Mouse (Mus musculus) embryo, embryonic 10 days (tissue): Measurements from ENCODE around the gene Tnfsf10.
A peak's percentile ranks its signal among the peaks of the same experiment; 100 is the strongest.

Source experiments
- DNase-seq: peaks from one replicate; pipeline ENCODE4 v3.0.0-alpha.2; 2015; ENCODE audit warnings: low spot score

Gene Tnfsf10

DNA sequence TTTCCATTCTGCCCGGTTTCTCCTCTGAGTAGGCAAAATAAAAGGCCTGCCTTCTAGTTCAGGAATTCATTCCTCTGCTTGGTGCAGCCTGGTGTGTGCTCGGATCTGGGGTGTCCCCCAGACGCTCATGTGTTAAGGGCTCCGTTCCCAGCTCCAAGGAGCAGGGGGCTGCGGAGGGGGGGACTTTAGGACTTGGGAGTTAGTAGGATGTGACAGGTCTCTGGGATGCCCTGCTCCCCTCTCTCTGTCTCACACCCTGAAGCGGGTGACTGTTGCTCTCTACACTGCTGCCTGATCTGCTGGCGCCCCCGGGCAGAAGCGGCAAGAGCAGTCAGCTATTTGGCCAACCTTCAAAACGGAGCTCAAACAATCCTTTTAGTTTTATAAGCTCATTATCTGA is 10.0 kb upstream of the Tnfsf10 start:
- no peak for DNase-seq

DNA sequence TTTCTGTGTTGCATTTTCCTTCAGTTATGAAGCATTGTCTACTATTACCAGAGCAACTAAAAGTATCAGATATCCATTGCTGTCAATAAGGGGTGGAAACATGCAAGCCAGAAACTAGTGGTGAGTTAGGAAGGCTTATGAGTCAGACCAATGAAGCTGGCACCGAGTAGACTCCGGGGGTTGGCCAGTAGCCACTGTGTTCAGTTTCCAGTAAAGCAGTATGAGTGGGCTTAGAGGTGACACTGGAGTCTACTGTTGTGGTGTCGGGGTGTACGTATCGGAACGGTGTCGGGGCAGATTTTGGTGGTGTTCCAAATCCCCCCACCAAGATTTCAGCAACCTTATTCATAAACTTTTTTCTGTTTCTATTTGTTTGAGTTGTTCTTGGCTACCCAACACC is 5.9 kb upstream of the Tnfsf10 start:
- DNase-seq, result no peak

DNA sequence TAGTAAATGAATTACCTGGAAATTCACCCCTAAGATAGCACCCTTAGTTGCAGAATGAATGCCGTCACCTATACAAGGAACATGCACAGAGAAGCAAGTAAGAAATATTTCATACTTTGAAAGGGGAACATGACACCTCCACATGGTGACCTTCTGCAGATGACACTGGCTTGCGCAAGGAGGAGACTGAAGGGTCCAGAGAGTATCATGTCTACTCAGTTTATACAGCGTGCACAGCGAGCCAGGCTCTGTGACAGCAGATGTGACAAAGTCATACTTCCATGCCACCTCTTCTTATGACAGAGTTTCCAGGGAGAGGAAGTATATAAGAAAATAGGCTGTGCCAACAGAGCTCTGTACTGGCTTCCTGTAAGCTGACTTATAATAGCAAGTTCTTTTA is 5.4 kb upstream of the Tnfsf10 start:
- DNase-seq, result no peak

DNA sequence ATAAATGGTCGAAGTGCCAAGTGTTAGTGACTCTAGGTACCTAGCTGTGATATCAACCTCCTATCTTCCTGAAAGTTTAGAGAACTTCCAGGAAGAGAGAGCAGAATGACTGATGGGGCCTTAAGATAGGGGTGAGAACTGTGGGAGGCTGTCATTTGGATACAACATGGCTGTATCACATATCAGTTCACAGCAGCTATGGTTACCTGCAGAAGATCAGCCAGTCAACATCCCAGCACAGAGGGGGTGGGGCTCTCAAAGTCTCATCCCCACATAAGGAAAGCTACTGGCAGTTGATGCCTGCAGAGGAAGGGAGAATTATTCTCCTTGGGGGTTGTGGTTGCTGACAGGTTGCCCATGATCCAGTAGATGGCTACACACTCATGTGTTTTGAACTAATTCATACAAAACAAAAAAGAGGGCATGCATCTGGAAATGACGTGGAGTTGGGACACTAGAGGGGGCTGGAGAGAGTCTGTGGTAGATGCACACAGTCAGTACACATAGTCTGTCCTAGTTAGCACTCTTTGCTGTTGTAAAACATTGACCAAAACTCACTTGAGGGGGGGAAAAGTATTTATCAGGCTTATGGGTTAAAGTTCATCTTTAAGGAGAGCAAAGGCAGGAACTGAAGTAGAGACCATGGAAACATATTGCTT is 2.2 kb upstream of the Tnfsf10 start:
- no peak for DNase-seq

DNA sequence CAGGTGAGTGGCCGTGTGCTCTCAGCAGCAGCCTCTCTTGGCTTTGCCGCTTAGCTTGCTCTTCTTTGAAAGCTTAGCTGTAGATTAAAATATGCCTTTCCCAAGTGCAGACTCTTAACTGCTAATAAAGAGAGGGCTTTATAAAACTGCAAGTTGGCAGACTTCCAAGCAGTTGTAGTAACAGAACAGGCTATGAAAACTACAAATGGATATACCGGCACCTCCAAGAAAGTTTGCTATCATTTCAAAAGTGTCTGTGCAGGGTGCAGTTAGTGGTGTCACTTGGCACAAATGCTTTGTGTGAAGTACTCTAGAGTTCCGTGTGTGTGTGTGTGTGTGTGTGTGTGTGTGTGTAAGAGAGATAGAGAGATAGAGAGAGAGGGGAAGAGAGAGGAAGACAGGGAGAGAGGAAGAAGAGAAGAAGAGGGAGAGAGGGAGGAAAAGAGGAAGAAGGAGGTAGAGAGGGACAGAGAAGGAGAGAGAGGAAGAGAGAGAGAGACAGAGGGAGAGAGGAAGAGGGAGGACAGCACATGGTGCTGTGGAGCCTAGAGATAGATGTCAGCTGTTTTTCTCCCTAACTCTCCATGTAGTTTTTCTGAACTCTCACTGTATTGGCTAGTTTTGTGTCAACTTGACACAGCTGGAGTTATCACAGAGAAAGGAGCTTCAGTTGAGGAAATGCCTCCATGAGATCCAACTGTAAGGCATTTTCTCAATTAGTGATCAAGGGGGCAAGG is 628 bp downstream of the Tnfsf10 start:
- no peak for DNase-seq

DNA sequence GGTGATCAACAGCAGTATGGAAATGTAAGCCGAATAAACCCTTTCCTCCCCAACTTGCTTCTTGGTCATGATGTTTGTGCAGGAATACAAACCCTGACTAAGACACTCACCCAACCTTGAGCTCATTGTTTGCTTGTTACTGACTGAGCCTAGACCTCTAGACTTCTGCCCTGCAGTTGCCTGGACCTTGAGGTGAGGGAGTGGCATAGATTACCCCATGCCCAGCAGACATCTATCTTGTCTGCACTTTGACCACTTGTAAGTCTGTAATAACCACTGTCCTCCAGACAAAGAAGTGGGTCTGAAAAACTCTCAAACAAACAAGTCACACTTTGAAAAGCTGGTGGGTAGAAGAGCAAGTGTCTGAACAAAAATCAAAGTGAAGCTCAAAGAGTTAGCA is 2.8 kb downstream of the Tnfsf10 start:
- no peak for DNase-seq

DNA sequence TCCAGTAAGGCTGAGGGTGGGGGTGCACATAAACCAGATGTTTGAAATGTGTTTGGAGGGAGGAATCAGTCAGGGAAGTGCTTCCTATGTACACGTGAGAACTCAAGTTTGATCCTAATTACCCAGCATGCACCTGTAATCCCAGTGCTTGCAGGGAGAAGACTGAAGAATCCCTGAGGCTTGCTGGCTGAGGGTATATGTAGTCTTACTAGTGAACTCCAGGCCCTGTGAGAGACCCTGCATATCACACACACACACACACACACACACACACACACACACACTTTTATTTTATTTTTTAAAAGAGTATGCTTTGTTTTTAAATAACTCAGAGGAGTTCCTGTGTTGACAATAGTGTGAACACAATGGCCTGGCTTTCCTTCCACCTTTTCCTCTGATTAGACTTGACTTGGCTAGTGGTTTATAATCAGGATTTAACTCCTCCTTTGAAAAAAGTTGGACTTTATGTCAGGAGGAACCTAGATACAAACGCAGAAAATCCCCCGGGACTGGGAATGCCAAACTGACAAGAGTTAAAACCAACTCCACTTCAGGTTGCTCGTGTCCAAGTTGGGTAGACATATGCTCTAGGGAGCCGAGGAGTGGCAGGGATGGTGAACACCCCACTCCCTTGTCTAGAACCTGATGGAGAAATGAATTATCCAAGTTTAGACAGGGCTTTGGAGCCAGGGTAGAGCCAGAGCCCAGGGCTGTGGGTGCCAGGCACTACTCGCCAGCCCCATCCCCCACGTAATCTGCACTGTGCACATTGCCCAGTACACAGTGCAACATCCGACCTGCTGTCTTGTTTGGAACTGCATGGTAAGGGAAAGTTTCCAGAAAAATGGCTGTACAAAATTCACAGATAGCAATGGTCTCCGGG is 4.0 kb downstream of the Tnfsf10 start:
- no peak for DNase-seq

DNA sequence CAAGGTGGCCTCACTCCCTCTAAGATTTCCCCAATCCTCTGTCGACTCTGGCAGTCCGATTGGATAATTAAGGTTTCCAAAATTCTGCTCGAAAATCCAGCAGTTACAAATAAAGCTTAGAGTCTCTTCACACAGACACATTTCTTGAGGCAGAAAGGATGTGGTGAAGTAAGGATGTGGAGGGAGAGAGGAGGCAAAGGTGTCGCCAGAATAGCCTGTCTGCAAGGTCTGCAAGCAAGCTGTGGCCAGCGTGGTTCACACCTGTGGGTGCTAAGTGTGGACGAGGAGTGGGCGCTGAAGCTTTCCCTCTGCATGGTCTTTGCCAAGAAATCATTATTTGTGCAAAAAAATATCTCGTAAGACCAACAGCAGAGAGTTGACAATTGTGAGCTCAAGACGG is 5.8 kb downstream of the Tnfsf10 start:
- DNase-seq, result no peak

DNA sequence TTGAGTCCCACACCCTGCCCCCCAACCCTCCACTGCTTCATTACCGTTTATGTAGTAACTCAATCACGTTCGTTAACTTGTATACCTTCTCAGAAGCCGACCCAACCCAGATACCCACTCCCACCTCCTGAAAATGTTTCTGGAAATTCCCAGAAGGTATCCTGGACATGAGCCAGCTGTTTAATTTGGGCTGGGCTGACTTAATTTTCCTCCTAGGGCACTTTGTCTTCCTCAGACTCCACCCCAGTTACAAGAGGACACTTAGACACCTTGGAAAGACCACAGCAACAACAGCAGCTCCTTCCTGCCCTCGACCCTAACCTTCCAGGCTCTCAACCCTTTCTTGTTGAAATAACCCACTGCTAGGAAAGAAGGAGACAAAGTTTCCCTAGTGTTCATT is 6.7 kb downstream of the Tnfsf10 start:
- no peak for DNase-seq

DNA sequence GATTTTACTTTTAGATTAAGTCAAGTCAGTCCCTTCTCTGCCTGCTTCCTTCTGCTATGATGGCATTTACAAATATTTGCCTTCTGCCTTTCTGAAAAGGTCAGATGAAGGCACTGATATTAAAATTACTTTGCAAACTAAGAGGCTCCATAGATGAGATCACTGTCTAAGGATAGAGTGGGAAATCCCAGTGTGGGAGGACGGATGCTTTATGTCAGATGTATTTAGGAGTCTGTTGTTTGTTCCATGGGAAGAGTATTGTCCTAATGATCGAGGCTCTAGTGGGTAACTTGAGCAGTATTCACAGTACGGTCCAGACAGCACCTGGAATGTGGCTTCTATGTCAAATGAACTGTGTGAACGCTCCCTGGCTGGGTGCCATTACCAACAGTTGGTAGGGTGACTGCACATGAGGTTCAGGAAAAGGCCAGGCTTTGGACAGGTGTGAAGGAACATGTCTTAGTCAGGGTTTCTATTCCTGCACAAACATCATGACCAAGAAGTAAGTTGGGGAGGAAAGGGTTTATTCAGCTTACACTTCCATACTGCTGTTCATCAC is 9.9 kb downstream of the Tnfsf10 start:
- DNase-seq, result no peak

DNA sequence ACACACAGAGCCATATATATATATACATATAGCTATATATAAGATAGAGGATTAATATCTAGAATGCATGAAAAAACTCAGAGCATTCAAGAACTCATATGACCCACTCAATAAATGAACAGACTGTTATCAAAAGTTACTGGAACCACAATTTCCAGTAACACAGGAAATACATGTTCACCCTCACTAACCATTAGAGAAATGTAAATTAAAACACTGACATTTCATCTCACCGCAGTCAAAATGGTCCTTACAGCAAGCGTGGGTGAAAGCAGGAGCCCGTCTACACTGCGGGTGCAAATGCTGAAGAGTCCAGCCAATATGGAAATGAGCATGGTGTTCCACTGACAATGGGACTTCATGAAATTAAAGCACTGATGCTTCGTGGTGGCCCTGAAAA is 13.9 kb downstream of the Tnfsf10 start:
- DNase-seq, result no peak

DNA sequence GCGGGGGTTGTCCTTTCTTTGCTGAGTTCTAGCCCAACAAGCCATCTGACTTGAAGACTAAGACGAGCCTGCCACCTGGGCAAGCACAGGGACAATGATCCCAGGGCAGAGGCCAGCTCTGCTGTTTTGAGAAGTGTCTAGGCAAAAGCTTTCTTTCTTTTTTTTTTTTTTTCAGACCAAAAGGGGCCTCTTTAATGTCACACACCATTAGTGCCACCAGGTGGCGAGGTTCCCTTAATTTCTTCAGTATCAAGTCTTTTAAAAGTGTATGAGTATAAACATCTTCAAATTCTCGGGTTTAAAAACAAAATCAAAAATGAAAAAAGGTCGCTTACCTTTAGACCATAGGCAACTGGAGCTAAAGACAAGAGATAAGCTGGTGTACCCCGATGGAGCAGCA is 21.6 kb downstream of the Tnfsf10 start:
- DNase-seq, result peak; percentile 65

DNA sequence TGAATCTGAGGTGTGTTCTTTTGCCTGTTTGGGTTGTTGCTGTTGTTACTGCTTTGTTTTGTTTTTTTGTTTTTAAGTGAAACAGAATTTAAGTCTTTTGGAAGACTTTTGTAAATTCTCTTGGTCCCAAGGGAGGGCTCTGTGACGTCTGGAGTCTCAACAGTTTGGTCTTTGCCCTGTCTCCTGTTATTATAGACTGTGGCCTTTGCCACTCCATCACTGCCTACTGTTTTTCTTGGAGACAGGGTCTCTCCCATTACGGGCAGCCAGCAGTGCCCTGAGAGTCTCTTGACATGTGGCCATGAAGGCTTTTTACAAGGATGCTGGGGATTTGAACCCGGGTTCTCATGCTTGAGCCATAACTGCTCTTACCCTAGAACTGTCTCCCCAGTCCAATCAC is 22.1 kb downstream of the Tnfsf10 start:
- DNase-seq, result no peak

DNA sequence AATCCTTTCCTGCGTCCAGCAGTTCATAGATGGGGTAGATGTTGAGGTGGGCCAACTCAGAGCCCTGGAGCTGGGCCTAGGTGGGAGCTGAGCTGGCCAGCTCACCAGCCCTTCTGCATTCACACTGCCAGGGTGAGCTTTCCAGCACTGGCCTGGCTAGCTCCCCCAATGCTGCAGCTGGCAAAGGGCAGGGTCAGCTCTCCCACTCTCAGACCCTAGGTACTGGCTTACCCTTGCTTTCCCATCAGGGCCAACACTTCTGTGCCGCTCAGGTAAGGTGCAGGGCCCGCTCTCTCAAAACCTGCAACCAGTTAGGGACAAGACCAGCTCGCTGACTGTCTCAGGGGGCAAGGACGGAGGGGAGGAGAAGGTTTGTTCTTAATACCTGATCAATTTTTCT is 23.9 kb downstream of the Tnfsf10 start:
- no peak for DNase-seq

DNA sequence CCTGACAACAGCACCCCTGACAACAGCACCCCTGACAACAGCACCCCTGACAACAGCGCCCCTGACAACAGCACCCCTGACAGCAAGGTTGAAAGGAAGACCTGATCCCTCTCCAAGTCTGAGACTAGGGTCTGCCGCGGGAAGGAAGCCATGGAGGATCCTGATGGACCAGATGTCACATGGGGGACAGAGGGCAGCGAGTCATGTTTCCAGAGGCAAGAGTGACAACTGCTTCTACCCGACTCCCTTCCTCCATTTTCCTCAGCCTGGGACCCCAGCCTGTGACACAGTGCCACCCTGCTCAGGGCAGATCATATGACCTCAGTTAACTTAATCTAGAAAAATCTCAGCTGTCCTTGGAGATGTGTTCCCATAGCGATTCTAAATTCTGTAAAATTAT is 25.6 kb downstream of the Tnfsf10 start:
- DNase-seq, result no peak

DNA sequence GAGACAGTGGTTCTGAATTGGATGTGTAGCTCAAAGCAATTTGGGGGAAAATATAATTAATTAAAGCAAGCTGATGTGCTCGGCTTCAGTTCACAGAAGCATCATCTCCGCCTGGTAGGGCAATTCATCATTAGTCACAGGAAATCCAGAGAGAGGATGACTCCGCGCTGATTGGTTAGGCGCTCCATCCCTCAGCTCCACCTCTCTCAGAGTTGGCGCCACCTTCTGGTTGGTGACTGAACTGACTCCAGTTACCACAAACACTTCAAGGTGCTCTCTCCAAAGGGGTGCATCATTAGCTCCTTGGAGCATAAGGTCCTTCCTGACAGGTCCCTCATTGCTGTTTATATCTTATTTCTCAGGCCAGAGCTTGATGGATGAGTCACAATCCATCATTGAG is 28.7 kb downstream of the Tnfsf10 start:
- DNase-seq, result peak; percentile 39

DNA sequence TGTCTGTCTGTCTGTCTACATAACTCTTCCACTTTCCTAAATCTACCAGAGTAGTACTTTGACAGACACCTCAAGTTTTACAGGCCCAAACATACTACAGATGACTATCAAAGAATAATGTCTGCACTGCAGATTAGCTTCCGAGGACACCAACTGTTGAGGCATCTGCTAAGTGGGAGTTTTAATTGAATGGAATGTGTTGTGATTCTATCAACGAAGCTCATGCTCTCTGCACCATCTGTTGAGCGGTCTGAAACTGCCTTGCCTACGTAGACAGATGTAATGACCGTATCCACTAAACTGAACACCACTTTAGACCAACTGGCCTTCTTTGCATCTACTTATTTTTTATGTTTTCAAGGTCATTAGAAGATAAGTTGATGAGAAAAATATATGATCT is 31.6 kb downstream of the Tnfsf10 start:
- no peak for DNase-seq

DNA sequence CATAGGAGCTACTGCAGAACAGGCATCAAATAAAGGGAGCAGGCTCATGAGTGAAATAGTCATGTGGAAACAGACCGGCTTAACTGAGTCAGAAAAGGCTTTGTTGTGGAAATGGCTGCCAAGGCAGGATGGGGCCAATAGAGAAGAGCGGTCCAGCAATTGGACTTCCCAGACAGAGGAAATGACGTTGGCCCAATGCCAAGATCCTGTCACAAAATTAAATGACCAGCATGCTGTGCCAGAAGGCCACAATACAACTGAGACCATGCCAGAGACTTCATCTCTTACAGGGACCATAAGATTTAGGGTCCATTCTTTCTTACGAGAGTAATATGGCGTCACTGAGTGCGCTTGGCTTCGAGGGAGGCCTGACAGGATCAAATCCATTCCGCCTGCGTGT is 34.3 kb downstream of the Tnfsf10 start:
- DNase-seq, result no peak

DNA sequence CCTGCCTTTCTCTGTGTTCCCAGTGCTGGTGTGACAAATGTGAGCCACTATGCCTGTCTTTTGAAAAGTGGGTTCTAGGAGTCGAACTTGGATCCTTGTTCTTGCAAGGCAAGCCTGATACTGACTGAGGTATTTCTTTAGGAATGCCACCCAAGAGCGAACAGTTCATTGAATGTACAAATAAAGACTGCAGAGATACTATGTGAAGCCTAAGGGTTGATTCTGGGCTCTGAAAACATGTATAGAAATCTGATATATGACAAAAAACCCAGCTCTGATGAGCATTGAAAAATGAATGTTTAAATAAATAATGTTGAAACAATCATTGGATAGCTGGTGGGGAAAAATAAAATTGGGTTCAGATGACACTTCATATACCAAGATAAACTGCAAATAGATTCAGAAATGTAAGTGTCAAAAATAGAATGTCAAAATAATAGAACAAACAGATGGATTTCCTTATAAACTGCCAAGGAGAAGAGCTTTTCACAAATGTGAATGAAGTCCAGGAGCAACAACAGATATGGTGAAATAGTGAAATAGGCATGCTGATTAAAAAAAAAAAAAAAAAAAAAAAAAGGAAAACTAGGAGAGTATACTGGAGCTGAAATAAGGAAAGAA is 42.4 kb downstream of the Tnfsf10 start:
- no peak for DNase-seq

DNA sequence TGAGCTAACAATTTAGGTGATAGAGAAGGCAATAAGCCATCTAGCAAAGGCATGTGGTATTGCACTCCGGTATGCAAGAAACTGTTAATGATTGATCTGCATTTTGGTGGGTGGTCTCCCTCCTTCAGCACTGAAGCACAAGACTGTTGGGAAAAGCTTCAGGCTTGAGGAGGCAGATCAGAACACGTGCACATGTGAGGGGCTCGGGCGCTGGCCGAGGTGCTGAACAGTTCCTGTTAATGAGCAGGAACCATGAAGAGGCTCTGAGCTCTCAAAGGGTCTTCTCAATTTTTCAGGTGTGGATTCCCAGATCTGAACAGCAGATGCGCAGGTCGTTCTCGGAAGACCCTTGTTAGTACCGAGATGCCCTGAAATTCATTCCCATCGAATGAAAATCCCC is 53.3 kb downstream of the Tnfsf10 start:
- peak; percentile 87 for DNase-seq

DNA sequence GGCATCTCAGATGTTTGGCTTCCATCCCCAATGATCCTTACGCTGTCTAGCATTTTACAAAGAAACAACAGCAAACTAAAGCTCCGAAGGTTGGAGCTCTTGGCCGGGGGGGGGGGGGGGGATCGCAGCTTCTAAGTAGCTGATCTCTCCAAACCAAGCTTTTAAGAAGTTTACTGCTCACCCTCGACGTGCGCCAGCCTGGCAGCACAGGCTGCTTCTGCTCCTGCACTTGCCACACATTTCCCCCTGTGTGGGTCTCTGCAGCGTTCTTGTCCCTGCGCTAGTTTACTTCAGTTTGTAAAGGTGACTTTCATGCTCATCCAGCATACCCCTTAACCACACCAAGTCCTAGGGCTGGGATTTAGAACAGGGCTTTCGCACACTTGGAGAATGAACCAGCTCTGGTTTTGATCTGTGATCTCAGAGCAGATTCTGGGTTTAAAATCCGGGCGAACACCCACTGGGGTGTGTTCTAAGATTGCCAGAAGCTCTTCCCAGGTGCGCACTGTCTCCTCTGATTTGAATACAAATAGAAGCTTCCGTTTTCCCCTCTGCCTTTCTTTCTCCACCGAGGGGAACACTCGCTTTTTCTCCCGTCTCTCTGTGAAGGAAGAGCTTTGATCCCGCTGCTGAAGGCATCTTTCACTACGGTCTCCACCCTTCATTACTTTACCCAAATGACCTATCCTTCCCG is 53.9 kb downstream of the Tnfsf10 start:
- DNase-seq, result no peak

DNA sequence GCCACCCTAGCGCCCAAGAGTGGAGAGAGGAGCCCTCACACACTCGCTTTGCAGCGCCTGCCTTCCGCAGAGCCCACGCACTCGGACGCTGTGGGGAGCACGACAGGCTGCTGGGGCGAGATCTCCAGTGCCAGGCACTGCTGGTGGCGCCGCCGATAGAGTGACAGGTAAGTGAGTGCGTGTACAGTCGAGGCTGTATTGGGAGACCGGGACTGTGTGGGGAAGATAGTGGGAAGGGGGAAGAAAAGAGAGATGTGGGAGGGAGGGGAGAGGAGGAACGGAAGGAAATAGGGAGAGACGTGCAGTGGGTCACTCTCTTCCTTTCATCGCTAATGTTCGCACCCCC is 54.4 kb downstream of the Tnfsf10 start, which contains the start of gene Ghsr:
Gene Ghsr, plus strand, starts transcription at position 76 of the 346 bp plus-strand sequence.
- no peak for DNase-seq
